Mouse (Mus musculus): ENCODE results near the gene Fbxw17. TPM values are rescaled to one million over a fixed set of nuclear protein-coding genes. Genes with fewer than 3 reads are reported as not detected.
"Not testable (repeated sequence)": the region's sequence is repeated elsewhere in the genome, so short reads cannot be mapped to it uniquely, and the experiment has no call there.

Fbxw17 gene
- polyA plus RNA-seq, 1 experiment = 23.7 TPM

- Histone ChIP-seq H3K4me3 (ENCODE audit: insufficient read depth, poor library complexity, severe bottlenecking) (no peak overlapping the region), H3K79me2 (ENCODE audit: control insufficient read depth, insufficient read depth) (peaks cover 2% of the 10 kb centered on the region), H3ac (ENCODE audit: control insufficient read depth, insufficient read length, low read depth) (no peak overlapping the region), H3K27me3 (ENCODE audit: control insufficient read depth, insufficient read depth, insufficient read length) (no peaks in the 10 kb centered on the region), H3K79me3 (ENCODE audit: low read depth) (peaks cover 2% of the 10 kb centered on the region), H3K36me3 (ENCODE audit: control insufficient read depth, insufficient read depth) (peaks cover 84% of the 10 kb centered on the region)
- no peak for TF ChIP-seq FOSL1 (IDR thresholded peaks at IDR 0.05; ENCODE audit: insufficient read depth, low read length, poor library complexity, severe bottlenecking)
- TF ChIP-seq MYOD1 (IDR thresholded peaks at IDR 0.05; ENCODE audit: control insufficient read depth, insufficient read length, low read depth) = no peak
- TF ChIP-seq USF1 (IDR thresholded peaks at IDR 0.05; ENCODE audit: low read depth) = no peak
- no peak for TF ChIP-seq CTCF (IDR thresholded peaks at IDR 0.05; ENCODE audit: control insufficient read depth, insufficient read depth, insufficient read length)
- TF ChIP-seq CEBPB (IDR thresholded peaks at IDR 0.05; ENCODE audit: low read depth) = no peak
- no peak for TF ChIP-seq MYOG (IDR thresholded peaks at IDR 0.05; ENCODE audit: control insufficient read depth, extremely low read depth, insufficient read length)
- no peak for TF ChIP-seq MAX (IDR thresholded peaks at IDR 0.05)
Measured at GRCm38 (mm10) chr13:50424517-50424916, 6.9 kb downstream of the Fbxw17 start.

- no peaks in the 10 kb centered on the region for H3K79me3 ChIP-seq (ENCODE audit: low read depth)
- peaks cover 82% of the 10 kb centered on the region for H3K36me3 ChIP-seq (ENCODE audit: control insufficient read depth, insufficient read depth)
- no peaks in the 10 kb centered on the region for H3K79me2 ChIP-seq (ENCODE audit: control insufficient read depth, insufficient read depth)
- no peaks in the 10 kb centered on the region for H3K27me3 ChIP-seq (ENCODE audit: control insufficient read depth, insufficient read depth, insufficient read length)
- no peak overlapping the region for H3K4me3 ChIP-seq (ENCODE audit: insufficient read depth, poor library complexity, severe bottlenecking)
- no peak overlapping the region for H3ac ChIP-seq (ENCODE audit: control insufficient read depth, insufficient read length, low read depth)
- TF ChIP-seq MYOD1 (IDR thresholded peaks at IDR 0.05; ENCODE audit: control insufficient read depth, insufficient read length, low read depth) (no peak), MYOG (IDR thresholded peaks at IDR 0.05; ENCODE audit: control insufficient read depth, extremely low read depth, insufficient read length) (no peak), USF1 (IDR thresholded peaks at IDR 0.05; ENCODE audit: low read depth) (no peak), MAX (IDR thresholded peaks at IDR 0.05) (no peak), CEBPB (IDR thresholded peaks at IDR 0.05; ENCODE audit: low read depth) (no peak), CTCF (IDR thresholded peaks at IDR 0.05; ENCODE audit: control insufficient read depth, insufficient read depth, insufficient read length) (no peak), FOSL1 (IDR thresholded peaks at IDR 0.05; ENCODE audit: insufficient read depth, low read length, poor library complexity, severe bottlenecking) (no peak)
Measured at GRCm38 (mm10) chr13:50426686-50427085, 9.0 kb downstream of the Fbxw17 start.

- Histone ChIP-seq H3K4me3 (ENCODE audit: insufficient read depth, poor library complexity, severe bottlenecking) (no peak within 1 kb of the TSS), H3ac (ENCODE audit: control insufficient read depth, insufficient read length, low read depth) (no peak within 1 kb of the TSS), H3K79me3 (ENCODE audit: low read depth) (no peaks in the 10 kb centered on the region), H3K27me3 (ENCODE audit: control insufficient read depth, insufficient read depth, insufficient read length) (no peaks in the 10 kb centered on the region), H3K36me3 (ENCODE audit: control insufficient read depth, insufficient read depth) (no peaks in the 10 kb centered on the region), H3K79me2 (ENCODE audit: control insufficient read depth, insufficient read depth) (no peaks in the 10 kb centered on the region)
- TF ChIP-seq MYOD1 (IDR thresholded peaks at IDR 0.05; ENCODE audit: control insufficient read depth, insufficient read length, low read depth) = no peak
- TF ChIP-seq CTCF (IDR thresholded peaks at IDR 0.05; ENCODE audit: control insufficient read depth, insufficient read depth, insufficient read length) = no peak
- no peak for TF ChIP-seq FOSL1 (IDR thresholded peaks at IDR 0.05; ENCODE audit: insufficient read depth, low read length, poor library complexity, severe bottlenecking)
- no peak for TF ChIP-seq USF1 (IDR thresholded peaks at IDR 0.05; ENCODE audit: low read depth)
- no peak for TF ChIP-seq MAX (IDR thresholded peaks at IDR 0.05)
- TF ChIP-seq MYOG (IDR thresholded peaks at IDR 0.05; ENCODE audit: control insufficient read depth, extremely low read depth, insufficient read length) = no peak
- TF ChIP-seq CEBPB (IDR thresholded peaks at IDR 0.05; ENCODE audit: low read depth) = no peak
Measured at GRCm38 (mm10) chr13:50443812-50444211, 26.1 kb downstream of the Fbxw17 start, which contains the start of gene Gm47429. Gene Gm47429 (minus strand): TSS chr13:50443912.

- Histone ChIP-seq H3K4me3 (ENCODE audit: insufficient read depth, poor library complexity, severe bottlenecking) (no peak overlapping the region), H3K79me3 (ENCODE audit: low read depth) (no peaks in the 10 kb centered on the region), H3ac (ENCODE audit: control insufficient read depth, insufficient read length, low read depth) (no peak overlapping the region), H3K36me3 (ENCODE audit: control insufficient read depth, insufficient read depth) (no peaks in the 10 kb centered on the region), H3K79me2 (ENCODE audit: control insufficient read depth, insufficient read depth) (no peaks in the 10 kb centered on the region), H3K27me3 (ENCODE audit: control insufficient read depth, insufficient read depth, insufficient read length) (no peaks in the 10 kb centered on the region)
- TF ChIP-seq MAX (IDR thresholded peaks at IDR 0.05) (no peak), MYOG (IDR thresholded peaks at IDR 0.05; ENCODE audit: control insufficient read depth, extremely low read depth, insufficient read length) (no peak), FOSL1 (IDR thresholded peaks at IDR 0.05; ENCODE audit: insufficient read depth, low read length, poor library complexity, severe bottlenecking) (no peak), USF1 (IDR thresholded peaks at IDR 0.05; ENCODE audit: low read depth) (no peak), CTCF (IDR thresholded peaks at IDR 0.05; ENCODE audit: control insufficient read depth, insufficient read depth, insufficient read length) (no peak), CEBPB (IDR thresholded peaks at IDR 0.05; ENCODE audit: low read depth) (no peak), MYOD1 (IDR thresholded peaks at IDR 0.05; ENCODE audit: control insufficient read depth, insufficient read length, low read depth) (no peak)
Measured at GRCm38 (mm10) chr13:50445261-50445660, 27.6 kb downstream of the Fbxw17 start.

- H3K27me3 ChIP-seq (ENCODE audit: control insufficient read depth, insufficient read depth, insufficient read length); H3K79me2 ChIP-seq (ENCODE audit: control insufficient read depth, insufficient read depth); H3K79me3 ChIP-seq (ENCODE audit: low read depth); H3K4me3 ChIP-seq (ENCODE audit: insufficient read depth, poor library complexity, severe bottlenecking); H3K36me3 ChIP-seq (ENCODE audit: control insufficient read depth, insufficient read depth); H3ac ChIP-seq (ENCODE audit: control insufficient read depth, insufficient read length, low read depth): not testable (repeated sequence)
Measured at GRCm38 (mm10) chr13:50452266-50452665, 34.6 kb downstream of the Fbxw17 start.

GRCm38 (mm10) chr13:50453426-50453825 lies 35.8 kb downstream of the Fbxw17 start:
- Histone ChIP-seq H3K27me3 (ENCODE audit: control insufficient read depth, insufficient read depth, insufficient read length) (no peaks in the 10 kb centered on the region), H3K36me3 (ENCODE audit: control insufficient read depth, insufficient read depth) (no peaks in the 10 kb centered on the region), H3K4me3 (ENCODE audit: insufficient read depth, poor library complexity, severe bottlenecking) (no peak overlapping the region), H3K79me3 (ENCODE audit: low read depth) (no peaks in the 10 kb centered on the region), H3ac (ENCODE audit: control insufficient read depth, insufficient read length, low read depth) (no peak overlapping the region), H3K79me2 (ENCODE audit: control insufficient read depth, insufficient read depth) (no peaks in the 10 kb centered on the region)
- no peak for TF ChIP-seq MYOD1 (IDR thresholded peaks at IDR 0.05; ENCODE audit: control insufficient read depth, insufficient read length, low read depth)
- TF ChIP-seq FOSL1 (IDR thresholded peaks at IDR 0.05; ENCODE audit: insufficient read depth, low read length, poor library complexity, severe bottlenecking) = no peak
- no peak for TF ChIP-seq CTCF (IDR thresholded peaks at IDR 0.05; ENCODE audit: control insufficient read depth, insufficient read depth, insufficient read length)
- no peak for TF ChIP-seq CEBPB (IDR thresholded peaks at IDR 0.05; ENCODE audit: low read depth)
- TF ChIP-seq USF1 (IDR thresholded peaks at IDR 0.05; ENCODE audit: low read depth) = no peak
- TF ChIP-seq MAX (IDR thresholded peaks at IDR 0.05) = no peak
- TF ChIP-seq MYOG (IDR thresholded peaks at IDR 0.05; ENCODE audit: control insufficient read depth, extremely low read depth, insufficient read length) = no peak

- H3K36me3 ChIP-seq (ENCODE audit: control insufficient read depth, insufficient read depth); H3ac ChIP-seq (ENCODE audit: control insufficient read depth, insufficient read length, low read depth); H3K4me3 ChIP-seq (ENCODE audit: insufficient read depth, poor library complexity, severe bottlenecking); H3K27me3 ChIP-seq (ENCODE audit: control insufficient read depth, insufficient read depth, insufficient read length); H3K79me2 ChIP-seq (ENCODE audit: control insufficient read depth, insufficient read depth); H3K79me3 ChIP-seq (ENCODE audit: low read depth): not testable (repeated sequence)
Measured at GRCm38 (mm10) chr13:50460433-50460832, 42.8 kb downstream of the Fbxw17 start.
